ENCODE assay signal across 8 mouse cellular contexts in genomic region chr19:10435908-10436307, GRCm38 (mm10). TPM values are rescaled to one million over a fixed set of nuclear protein-coding genes. Genes with fewer than 3 reads are reported as not detected.
DNase-seq lines count a peak whose midpoint lies in the region; ATAC-seq and TF ChIP-seq lines count a peak whose summit lies in the region.

No protein-coding gene starts in this region.

- TF ChIP-seq CTCF in Patski (IDR thresholded peaks at IDR 0.05), result no peak

- POLR2A ChIA-PET in Patski (lab: Charles Lee), result no interaction called here

- no peak overlapping the region for H3K4me3 ChIP-seq in liver, embryonic 11.5 days (ENCODE audit: low read depth, low read length)
- no peak overlapping the region for H3K4me3 ChIP-seq in neural tube, embryonic 14.5 days (ENCODE audit: low read depth, low read length)

- ATAC-seq in Patski, result peak; percentile 36
- no peak for ATAC-seq in liver, embryonic 11.5 days (replicated peaks; ENCODE audit: low FRiP score)
- peak; percentile 62 for ATAC-seq in neural tube, embryonic 14.5 days (ENCODE audit: low read depth)

- in situ Hi-C loops in Patski (cut with MboI; ENCODE audit: low pct_unique_long_range_greater_than_20kb), result loop anchor here (5.0 kb wide), 1 partner anchor 179 kb away; no protein-coding TSS in a partner anchor

- CTCF ChIA-PET in Patski (lab: Charles Lee), result interaction anchor here (0.8 to 1.5 kb wide), 6 partner anchors 8 to 178 kb away, joined by 3 to 5 read pairs (median 4); no protein-coding TSS in a partner anchor

- peaks cover 58% of the 10 kb centered on the region for H3K27me3 ChIP-seq in Patski
- H3K27me3 ChIP-seq in liver, embryonic 11.5 days (replicated peaks; ENCODE audit: control insufficient read depth, insufficient read depth, low read length), result peaks cover 11% of the 10 kb centered on the region
- no peaks in the 10 kb centered on the region for H3K27me3 ChIP-seq in neural tube, embryonic 14.5 days (ENCODE audit: control insufficient read depth, insufficient read depth, low read length)

- H3K27ac ChIP-seq in liver, embryonic 11.5 days (ENCODE audit: low read depth, low read length), result no peak overlapping the region
- H3K27ac ChIP-seq in neural tube, embryonic 14.5 days (ENCODE audit: low read depth, low read length), result no peak overlapping the region

- 43% methylated on average over 3 of the region's 3 CpGs for WGBS in liver, embryonic 11.5 days
- WGBS in neural tube, embryonic 14.5 days, result 37% methylated on average over 3 of the region's 3 CpGs

- DNase-seq in 416B (ENCODE audit: low read depth) (peak; percentile 71), Patski (ENCODE audit: low read depth, low spot score) (no peak)
- DNase-seq in cerebellum, postnatal 10 days, result peak; percentile 86 to 89
- peak; percentile 60 for DNase-seq in gastrocnemius, adult 18-20 months (ENCODE audit: low spot score)
- DNase-seq in kidney, adult 8-10 months, result peak; percentile 61 to 78
- peak; percentile 54 for DNase-seq in liver, embryonic 11.5 days (ENCODE audit: low spot score)
- DNase-seq in thymus, postnatal 25 days, result peak; percentile 42

- H3K4me1 ChIP-seq in liver, embryonic 11.5 days (replicated peaks; ENCODE audit: control insufficient read depth, insufficient read depth, low read length), result peaks cover 6% of the 10 kb centered on the region; the same call in 1 of the 2 replicates
- no peaks in the 10 kb centered on the region for H3K4me1 ChIP-seq in neural tube, embryonic 14.5 days (ENCODE audit: control insufficient read depth, insufficient read depth, low read length)

- no peak overlapping the region; the same call in 1 of the 2 replicates for H3K9ac ChIP-seq in liver, embryonic 11.5 days (ENCODE audit: low read depth, low read length)
- H3K9ac ChIP-seq in neural tube, embryonic 14.5 days (replicated peaks; ENCODE audit: low read depth, low read length), result no peak overlapping the region

- no peaks in the 10 kb centered on the region for H3K9me3 ChIP-seq in liver, embryonic 11.5 days (ENCODE audit: control insufficient read depth, low read length)
- no peaks in the 10 kb centered on the region for H3K9me3 ChIP-seq in neural tube, embryonic 14.5 days (ENCODE audit: control insufficient read depth, low read length)

- H3K4me2 ChIP-seq in liver, embryonic 11.5 days, result no peak overlapping the region
- H3K4me2 ChIP-seq in neural tube, embryonic 14.5 days (ENCODE audit: low read depth, low read length), result no peak overlapping the region

- no peaks in the 10 kb centered on the region for H3K36me3 ChIP-seq in liver, embryonic 11.5 days (ENCODE audit: control insufficient read depth, insufficient read depth, low read length)
- H3K36me3 ChIP-seq in neural tube, embryonic 14.5 days (ENCODE audit: control insufficient read depth, insufficient read depth, low read length), result 0 out of 2 replicates have a peak, but pooled peaks cover 4% of the 10 kb centered on the region

RNA-seq across cellular contexts. Expression of gene Lrrc10b, which starts 21.4 kb away (rescaled TPM):
- 0.06 TPM for polyA plus RNA-seq in Patski (2021)
- under 1 TPM; 0.17 to 0.18 TPM for total RNA-seq in gastrocnemius, adult 18-20 months (2021)
- polyA plus RNA-seq in liver, embryonic 11.5 days (2014; fragmentation: Nextera tagmentation; extraction: Ambion mirVana), result 0.14 TPM in 1 of 2 replicates, not detected in the other
- polyA plus RNA-seq in neural tube, embryonic 14.5 days (2014; fragmentation: Nextera tagmentation; extraction: Ambion mirVana), result 0.66 and 0.75 TPM in 2 replicates

RNA-seq across cellular contexts. Expression of gene Ppp1r32, which starts 46.8 kb away (rescaled TPM):
- 0.14 TPM for polyA plus RNA-seq in Patski (2021)
- under 1 TPM; 0.82 to 0.85 TPM for total RNA-seq in gastrocnemius, adult 18-20 months (2021)
- 0.12 TPM in 1 of 2 replicates, not detected in the other for polyA plus RNA-seq in liver, embryonic 11.5 days (2014; fragmentation: Nextera tagmentation; extraction: Ambion mirVana)
- 0.32 and 1.0 TPM in 2 replicates for polyA plus RNA-seq in neural tube, embryonic 14.5 days (2014; fragmentation: Nextera tagmentation; extraction: Ambion mirVana)

RNA-seq across cellular contexts. Expression of gene Syt7, which starts 47.0 kb away (rescaled TPM):
- 4.1 TPM for polyA plus RNA-seq in Patski (2021)
- 1 to 10 TPM; 1.5 TPM for total RNA-seq in gastrocnemius, adult 18-20 months (2021)
- polyA plus RNA-seq in liver, embryonic 11.5 days (2014; fragmentation: Nextera tagmentation; extraction: Ambion mirVana), result 1.2 and 1.4 TPM in 2 replicates
- polyA plus RNA-seq in neural tube, embryonic 14.5 days (2014; fragmentation: Nextera tagmentation; extraction: Ambion mirVana), result 11.4 and 15.5 TPM in 2 replicates
